Mouse (Mus musculus) G1E (cell line): ENCODE measurements at regions not wholly inside any gene's neighbourhood (a gene's known extent, or its start where the extent isn't known, plus 50 kb on each side); places are given as distances from the start of the nearest gene placed in this dataset.

Experiments used
- CTCF ChIP-seq: IDR thresholded peaks from 2 replicates; pipeline ENCODE4 v1.5.1; 2012; ENCODE audit warnings: low read depth, low read length, inconsistent platforms, mixed read lengths
- POLR2AphosphoS5 ChIP-seq: IDR thresholded peaks from 2 replicates; pipeline ENCODE4 v1.6.1; 2012; ENCODE audit warnings: low read depth, low read length, inconsistent platforms; ENCODE audit not compliant: insufficient replicate concordance

DNA sequence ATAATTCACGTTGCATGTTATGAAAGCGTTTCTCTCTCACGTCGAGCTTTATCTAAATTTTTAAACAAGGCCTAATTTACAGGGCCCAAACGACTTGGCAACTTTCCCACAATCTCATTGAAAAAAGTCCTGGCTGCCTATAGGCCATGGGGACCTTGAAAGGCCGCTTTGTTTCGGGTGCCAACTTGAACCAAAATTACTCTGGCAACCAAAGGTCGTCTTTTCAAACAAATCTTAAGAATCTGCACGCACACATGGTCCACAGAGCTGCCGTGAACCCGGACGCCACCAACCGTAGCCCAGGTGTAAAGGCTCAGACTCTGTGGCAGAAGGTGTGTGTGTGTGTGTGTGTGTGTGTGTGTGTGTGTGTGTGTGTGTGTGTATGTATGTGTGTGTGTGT is 210.5 kb upstream of the Kazn start:
- TF ChIP-seq CTCF (no peak), POLR2AphosphoS5 (no peak)
